Mouse (Mus musculus) frontal cortex, adult (tissue): ENCODE results near the gene Chst11.

Experiments
- ATAC-seq: cut with Nextera tagmentation; 2 replicates; pipeline ENCODE4 v1.9.2; 2017; ENCODE audit warnings: mild to moderate bottlenecking, moderate library complexity, mixed read lengths; ENCODE audit not compliant: low TSS enrichment

The Chst11 gene

DNA sequence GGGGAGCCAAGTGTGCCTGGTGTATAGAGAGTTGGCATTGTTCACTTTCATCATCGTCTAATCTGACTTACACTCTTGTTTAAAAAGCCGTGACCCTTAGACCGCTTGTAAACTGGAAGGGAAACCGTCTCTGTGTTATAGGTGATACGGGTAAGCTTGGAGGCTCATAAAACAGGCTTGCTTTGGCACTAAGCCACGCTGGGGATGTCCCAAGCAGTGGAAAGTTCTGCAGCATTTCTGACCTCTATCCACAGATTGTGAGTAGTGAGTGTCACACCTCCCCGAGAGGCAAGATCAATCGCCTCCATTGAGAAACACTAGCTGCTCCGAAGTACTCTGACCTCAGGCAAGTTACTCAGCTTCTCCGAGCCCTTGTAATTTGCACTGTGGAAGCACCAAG is 47.3 kb downstream of the Chst11 start:
- no peak for ATAC-seq

- no peak for ATAC-seq
Observed at GRCm38 (mm10) chr10:83036340-83037045, 51.2 kb downstream of the Chst11 start.

DNA sequence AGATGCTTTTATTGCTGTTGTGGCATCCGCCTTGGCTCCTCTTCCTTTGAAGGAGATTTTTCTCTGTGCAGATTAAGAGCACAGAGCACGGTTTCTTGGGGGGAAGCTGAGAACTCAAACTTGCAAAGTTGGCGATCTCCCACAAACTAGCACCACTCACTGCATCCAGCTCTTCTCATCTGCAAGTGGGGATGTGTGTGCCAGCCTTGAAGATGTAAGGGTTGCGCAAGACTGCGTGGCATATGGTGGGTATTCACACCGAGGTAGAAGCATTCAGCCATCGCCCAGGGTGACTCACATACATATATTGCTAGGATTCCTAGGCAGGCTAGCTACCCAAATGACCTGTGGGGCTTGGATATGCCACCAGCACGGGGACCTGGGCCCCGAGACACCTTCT is 52.9 kb downstream of the Chst11 start:
- ATAC-seq: peak; percentile 97

DNA sequence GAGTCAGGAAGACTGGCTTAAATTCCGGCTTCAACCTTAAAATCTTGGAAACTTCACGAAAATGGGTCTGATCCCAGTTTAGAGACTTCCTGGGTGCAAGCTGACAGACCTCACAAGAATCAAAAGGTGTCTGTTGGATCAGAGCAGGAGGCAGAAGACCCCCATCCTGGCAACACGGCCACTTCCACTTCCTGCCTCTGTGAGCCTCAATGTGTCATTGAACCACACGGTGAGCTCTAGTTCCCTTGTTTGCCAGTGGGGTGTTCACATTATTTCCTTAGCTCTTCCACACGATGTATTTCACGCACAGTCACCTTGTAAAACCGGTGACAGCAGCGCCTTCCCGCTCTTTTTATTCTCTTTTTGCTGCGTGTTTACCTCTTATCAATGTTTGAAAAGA is 54.1 kb downstream of the Chst11 start:
- no peak for ATAC-seq

GRCm38 (mm10) chr10:83041875-83042274 is 56.6 kb downstream of the Chst11 start:
- ATAC-seq: no peak

GRCm38 (mm10) chr10:83042613-83043477 is 57.5 kb downstream of the Chst11 start:
- no peak for ATAC-seq

DNA sequence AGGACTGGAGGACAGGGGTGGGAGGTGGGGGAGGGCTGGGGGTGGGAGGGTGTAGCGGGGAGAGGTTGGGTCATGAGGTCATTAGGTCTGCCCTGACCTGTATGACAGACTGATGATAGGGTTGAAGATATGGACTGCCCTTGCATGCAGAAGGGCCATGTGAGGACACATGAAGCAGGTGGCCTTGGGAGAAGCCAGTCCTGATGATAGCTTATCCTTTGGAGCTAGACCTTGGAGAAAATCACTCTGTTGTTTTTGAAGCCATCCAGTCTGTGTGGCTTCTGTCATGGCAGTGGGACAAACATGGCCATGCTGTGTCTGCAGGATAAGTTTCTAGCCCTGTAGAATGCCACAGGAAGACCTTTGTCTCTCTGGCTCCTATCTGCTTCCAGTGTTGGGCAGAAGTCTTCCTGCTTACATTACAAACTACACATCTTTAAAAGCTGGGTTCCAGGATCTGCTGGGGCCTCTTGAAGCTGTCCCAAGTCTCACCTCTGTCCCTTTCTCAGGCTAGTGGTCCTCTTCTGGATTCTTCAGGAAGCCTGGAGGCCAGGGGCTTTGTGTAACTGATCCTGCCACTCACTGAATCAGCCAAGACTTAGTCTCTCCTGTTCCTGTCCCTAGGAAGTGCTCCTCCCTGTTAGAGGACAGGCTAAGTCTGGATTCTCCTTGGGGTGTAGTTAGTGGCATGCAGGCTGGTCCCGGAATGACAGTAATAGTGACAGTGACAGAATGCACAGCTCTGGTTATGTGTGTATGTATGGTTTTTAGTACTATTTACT is 58.4 kb downstream of the Chst11 start:
- no peak for ATAC-seq

DNA sequence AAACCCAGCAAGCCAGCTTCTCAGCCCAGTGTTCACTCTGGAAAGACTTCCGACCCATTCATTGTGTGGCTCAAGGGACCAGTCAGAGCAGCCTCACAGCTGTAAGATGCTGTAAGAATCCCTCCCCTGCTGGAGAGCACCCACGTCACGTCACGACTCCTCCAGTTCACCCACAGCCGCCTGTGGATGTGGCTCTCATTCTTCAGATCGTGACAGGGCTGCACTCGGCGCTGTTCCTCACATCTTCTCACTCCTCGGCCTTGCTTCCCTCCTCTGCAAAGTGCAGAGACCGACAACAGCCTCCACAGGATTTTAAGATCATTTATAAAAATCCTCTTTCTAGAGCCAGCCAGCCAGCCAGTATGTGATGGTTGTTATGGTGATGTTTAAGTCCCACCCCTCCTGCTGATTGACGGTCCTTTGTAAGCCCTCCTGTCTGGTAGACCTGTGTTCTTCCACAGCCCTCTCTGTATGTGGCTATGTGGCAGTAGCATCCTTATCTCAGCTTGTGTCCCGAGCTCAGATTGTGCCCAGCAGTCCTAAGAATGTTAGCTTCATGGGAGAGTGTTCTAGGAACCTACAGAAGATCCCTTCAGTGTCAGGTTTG is 64.0 kb downstream of the Chst11 start:
- ATAC-seq: peak; percentile 96

- no peak for ATAC-seq
Observed at GRCm38 (mm10) chr10:83053886-83054550, 68.7 kb downstream of the Chst11 start.

DNA sequence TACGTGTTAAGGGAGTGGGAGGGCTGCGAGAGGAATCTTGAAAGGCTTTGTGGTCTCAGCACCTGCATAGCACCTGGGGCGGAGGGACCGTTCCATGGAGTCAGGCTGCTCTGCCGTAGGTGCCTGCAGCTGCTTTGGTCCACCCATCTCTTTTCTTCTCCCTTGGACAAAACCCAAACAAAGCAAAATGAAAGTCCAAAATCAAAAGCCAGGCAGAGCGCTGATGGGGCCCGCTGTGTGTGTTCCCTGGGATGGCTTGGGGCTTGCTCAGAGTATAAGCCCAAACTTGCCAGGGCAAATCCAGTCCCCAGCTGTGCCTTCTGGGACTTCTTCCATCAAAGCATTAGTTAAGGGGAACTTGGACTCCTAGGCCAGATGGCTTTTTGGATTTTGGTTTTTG is 71.0 kb downstream of the Chst11 start:
- no peak for ATAC-seq

GRCm38 (mm10) chr10:83056866-83057265 is 71.6 kb downstream of the Chst11 start:
- no peak for ATAC-seq

DNA sequence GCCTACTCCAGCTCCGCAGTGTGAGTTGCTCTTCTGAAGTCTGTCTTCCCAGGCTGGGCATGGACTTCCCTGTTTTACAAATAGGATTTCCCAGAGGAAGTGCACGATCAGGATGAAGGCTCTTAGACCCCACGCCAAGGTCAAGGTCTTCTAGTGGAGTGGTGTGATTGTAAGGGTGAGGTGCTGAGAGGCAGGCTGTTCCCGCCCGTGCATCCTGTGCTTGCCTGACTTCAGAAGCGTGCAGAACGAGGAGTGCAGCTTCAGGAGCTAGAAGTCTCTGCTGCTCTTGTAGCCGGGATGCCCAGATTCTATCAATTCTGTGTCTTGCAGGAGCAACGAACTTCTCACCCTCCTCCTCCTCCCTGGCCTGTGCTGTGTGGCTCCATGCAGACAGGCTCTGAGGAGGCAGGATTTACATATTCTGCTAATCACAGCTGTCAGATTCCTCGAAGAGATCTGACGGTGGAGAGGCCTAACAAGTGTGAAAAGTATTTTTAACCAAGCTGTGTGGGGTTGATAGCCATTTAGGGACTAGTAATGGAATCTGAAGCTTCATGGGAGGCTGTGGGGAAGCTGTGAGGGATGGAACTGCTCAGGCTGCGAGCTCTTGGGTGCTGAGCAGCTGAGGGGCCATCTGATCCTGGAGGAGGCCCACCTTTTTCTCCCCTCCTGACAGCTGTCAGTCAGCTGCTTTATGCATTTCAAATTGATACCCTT is 74.9 kb downstream of the Chst11 start:
- peak; percentile 65 for ATAC-seq

DNA sequence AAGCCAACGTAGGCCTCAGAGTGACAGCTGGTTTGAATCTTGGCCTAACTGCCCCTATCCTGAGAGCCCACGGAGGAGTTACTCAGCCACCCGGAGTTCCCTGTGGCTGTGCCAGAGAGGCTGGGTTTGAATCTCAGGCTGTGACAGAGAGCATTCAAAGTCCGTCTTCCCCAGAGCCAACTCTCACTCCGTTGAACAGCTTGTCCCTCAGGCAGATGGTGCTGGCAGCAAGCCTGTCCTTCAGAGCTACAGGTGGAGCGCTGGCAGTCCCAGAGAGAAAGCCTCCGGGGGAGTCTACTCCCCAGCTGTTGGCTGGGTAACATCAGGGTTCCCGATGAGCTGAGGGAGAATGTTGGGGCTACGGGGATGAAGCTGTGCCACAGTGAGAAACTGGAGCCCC is 77.0 kb downstream of the Chst11 start:
- peak; percentile 81 for ATAC-seq

DNA sequence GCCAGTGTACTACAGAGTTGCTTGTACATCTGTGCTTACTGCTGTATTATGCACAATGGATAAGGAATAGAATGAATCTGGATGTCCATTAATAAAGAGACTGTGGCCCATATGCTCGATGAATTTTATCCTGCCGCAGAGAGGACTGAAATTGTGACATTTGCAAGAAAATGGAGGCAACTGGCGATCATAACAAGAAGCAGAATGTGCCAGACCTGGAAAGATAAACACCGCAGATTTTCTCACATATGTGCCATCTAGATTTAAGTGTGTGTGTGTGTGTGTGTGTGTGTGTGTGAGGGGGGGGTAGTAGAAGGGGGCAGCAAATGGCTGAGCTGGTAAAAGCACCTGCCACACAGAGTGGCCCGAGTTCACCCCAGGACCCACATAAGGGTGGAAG is 79.5 kb downstream of the Chst11 start:
- no peak for ATAC-seq

DNA sequence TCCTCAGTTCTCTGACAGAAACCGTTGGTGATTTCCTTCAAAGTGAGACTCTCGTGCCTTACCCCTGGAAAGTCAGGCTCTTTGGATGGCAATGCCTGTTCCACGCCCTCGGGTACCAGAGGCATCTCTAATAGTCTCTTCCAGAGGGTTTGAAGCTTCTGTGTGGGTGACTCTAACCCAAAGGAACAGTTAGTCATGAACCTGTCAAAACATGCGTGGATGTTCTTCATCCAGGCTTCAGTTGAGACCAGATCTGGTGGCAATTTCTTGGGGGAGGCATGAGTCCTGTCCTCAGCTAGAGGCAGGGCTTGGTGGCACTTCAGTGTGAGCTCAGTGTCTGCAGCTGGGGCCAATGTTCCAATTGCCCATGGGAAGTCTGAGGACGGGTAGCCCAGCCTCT is 80.9 kb downstream of the Chst11 start:
- ATAC-seq: no peak; the same call in 1 of the 2 replicates

DNA sequence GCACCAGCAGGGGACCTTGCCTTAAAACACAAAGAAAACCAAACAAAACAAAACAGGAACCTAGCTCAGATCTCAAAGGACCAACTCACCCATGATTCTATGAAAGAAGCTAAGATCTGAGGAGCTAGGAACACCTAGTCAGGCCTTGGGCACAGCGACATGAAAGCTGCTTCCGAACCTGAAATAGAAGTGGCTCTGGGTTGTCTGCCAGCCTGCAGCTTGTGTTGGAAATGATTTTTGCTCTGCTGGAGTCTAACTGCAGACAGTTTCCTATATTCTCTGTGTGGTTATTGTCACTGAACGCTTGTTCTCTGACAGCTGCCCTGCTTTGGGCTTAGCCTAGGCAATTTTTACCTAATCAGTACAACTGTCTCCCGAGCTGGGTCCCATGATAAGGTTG is 82.0 kb downstream of the Chst11 start:
- peak; percentile 74 for ATAC-seq

GRCm38 (mm10) chr10:83068466-83068865 is 83.2 kb downstream of the Chst11 start:
- ATAC-seq: no peak

DNA sequence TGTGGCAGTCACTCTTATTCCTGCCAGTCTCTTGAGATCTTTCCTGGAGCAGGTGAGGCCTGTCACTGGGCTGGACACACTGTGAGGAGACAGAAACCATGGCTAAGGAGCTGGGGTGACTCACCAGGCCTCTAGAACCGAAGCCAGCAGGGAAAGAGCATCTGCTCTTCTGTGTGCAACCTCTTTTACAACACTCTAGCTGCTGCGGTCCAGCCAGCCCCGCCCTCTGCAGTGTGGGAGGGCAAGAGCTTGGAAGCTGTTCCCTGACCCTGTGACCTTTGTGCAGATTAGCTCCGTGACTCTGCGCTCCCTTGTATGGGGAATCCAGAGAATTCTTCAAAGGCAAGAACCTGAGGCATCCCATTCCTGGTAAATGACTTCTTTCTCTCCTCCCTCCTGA is 84.5 kb downstream of the Chst11 start:
- no peak for ATAC-seq

DNA sequence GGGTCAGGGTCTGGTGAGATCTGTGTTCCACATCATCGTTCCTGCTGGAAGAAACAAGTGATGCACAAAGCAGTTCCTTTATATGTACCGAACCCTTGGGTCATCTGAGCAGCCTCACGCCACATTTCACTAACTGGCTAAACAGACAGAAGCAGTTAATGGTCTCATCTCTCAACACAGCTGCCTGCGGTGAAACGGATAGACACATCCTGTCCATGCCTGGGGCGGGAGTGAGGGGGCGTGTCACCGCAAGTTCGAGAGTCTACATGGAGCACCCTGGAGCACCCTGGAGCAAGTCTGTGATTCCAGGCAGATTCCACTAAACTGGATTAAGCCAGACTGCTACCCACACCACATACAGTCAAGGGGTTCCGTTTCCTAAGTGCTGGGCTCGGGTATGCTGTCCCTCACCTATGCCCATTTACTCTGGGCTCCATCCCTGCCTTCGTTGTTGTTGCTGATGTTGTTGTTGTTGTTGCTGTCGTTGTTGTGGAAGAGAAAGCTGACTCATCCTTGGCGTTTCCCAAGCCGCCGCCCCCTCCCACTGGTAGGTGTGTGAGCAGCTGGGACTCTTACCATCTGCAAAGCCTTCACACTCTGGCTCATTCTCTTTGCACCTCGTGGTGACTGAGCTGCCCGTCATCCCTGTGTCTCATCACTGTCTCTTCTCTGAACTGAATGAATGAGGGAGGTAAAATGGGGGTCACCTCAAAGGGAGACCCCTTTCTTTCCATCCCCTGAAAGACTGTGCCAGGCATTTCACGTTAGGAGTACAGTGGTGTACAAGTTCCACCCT is 86.7 kb downstream of the Chst11 start:
- peak; percentile 66 for ATAC-seq

- ATAC-seq: no peak
Observed at GRCm38 (mm10) chr10:83073119-83073518, 87.8 kb downstream of the Chst11 start.
